Mouse (Mus musculus): ENCODE measurements around the gene Ccdc148.

The Ccdc148 gene

GRCm38 (mm10) chr2:58952101-58952500, 208.4 kb downstream of the Ccdc148 start:
- in situ Hi-C loops (cut with MboI; ENCODE audit: unreplicated experiment in 2 of 2): no loop called here

GRCm38 (mm10) chr2:58948796-58949195, 211.7 kb downstream of the Ccdc148 start:
- in situ Hi-C loops (cut with MboI; ENCODE audit: unreplicated experiment in 2 of 2): no loop called here

GRCm38 (mm10) chr2:58941361-58941760, 219.1 kb downstream of the Ccdc148 start:
- in situ Hi-C loops (cut with MboI; ENCODE audit: unreplicated experiment in 2 of 2): no loop called here

GRCm38 (mm10) chr2:58925551-58925950, 234.9 kb downstream of the Ccdc148 start:
- in situ Hi-C loops (cut with MboI; ENCODE audit: unreplicated experiment in 2 of 2): no loop called here

GRCm38 (mm10) chr2:58918351-58918750, 242.1 kb downstream of the Ccdc148 start:
- in situ Hi-C loops (cut with MboI; ENCODE audit: unreplicated experiment in 2 of 2): no loop called here

GRCm38 (mm10) chr2:58912339-58912738, 248.1 kb downstream of the Ccdc148 start:
- in situ Hi-C loops (cut with MboI; ENCODE audit: unreplicated experiment in 2 of 2): no loop called here

GRCm38 (mm10) chr2:58906814-58907516, 253.5 kb downstream of the Ccdc148 start:
- in situ Hi-C loops (cut with MboI; ENCODE audit: unreplicated experiment in 2 of 2): no loop called here

GRCm38 (mm10) chr2:58905057-58905456, 255.4 kb downstream of the Ccdc148 start:
- in situ Hi-C loops (cut with MboI; ENCODE audit: unreplicated experiment in 2 of 2): no loop called here

- in situ Hi-C loops (cut with MboI; ENCODE audit: unreplicated experiment in 2 of 2): no loop called here
Measured at GRCm38 (mm10) chr2:58879876-58880275, 280.6 kb downstream of the Ccdc148 start.

- in situ Hi-C loops (cut with MboI; ENCODE audit: unreplicated experiment in 2 of 2): no loop called here
Measured at GRCm38 (mm10) chr2:58859134-58859533, 301.3 kb downstream of the Ccdc148 start, which contains the start of gene Gm11099. TSS of gene Gm11099 (plus strand) at chr2:58859434.

GRCm38 (mm10) chr2:58844499-58844898, 316.0 kb downstream of the Ccdc148 start:
- in situ Hi-C loops (cut with MboI; ENCODE audit: unreplicated experiment in 2 of 2): no loop called here

GRCm38 (mm10) chr2:58842443-58842842, 318.0 kb downstream of the Ccdc148 start:
- in situ Hi-C loops (cut with MboI; ENCODE audit: unreplicated experiment in 2 of 2): no loop called here

GRCm38 (mm10) chr2:58841021-58841420, 319.5 kb downstream of the Ccdc148 start:
- in situ Hi-C loops (cut with MboI; ENCODE audit: unreplicated experiment in 2 of 2): no loop called here

- in situ Hi-C loops (cut with MboI; ENCODE audit: unreplicated experiment in 2 of 2): no loop called here
Measured at GRCm38 (mm10) chr2:58832253-58832980, 328.1 kb downstream of the Ccdc148 start.

- in situ Hi-C loops (cut with MboI; ENCODE audit: unreplicated experiment in 2 of 2): no loop called here
Measured at GRCm38 (mm10) chr2:58829981-58830742, 330.3 kb downstream of the Ccdc148 start.

- in situ Hi-C loops (cut with MboI; ENCODE audit: unreplicated experiment in 2 of 2): no loop called here
Measured at GRCm38 (mm10) chr2:58828910-58829600, 331.4 kb downstream of the Ccdc148 start.

GRCm38 (mm10) chr2:58812941-58813340, 347.5 kb downstream of the Ccdc148 start:
- in situ Hi-C loops (cut with MboI; ENCODE audit: unreplicated experiment in 2 of 2): no loop called here

GRCm38 (mm10) chr2:58799623-58800022, 360.9 kb downstream of the Ccdc148 start:
- in situ Hi-C loops (cut with MboI; ENCODE audit: unreplicated experiment in 2 of 2): no loop called here

- in situ Hi-C loops (cut with MboI; ENCODE audit: unreplicated experiment in 2 of 2): no loop called here
Measured at GRCm38 (mm10) chr2:58799126-58799525, 361.4 kb downstream of the Ccdc148 start.

- in situ Hi-C loops (cut with MboI; ENCODE audit: unreplicated experiment in 2 of 2): no loop called here
Measured at GRCm38 (mm10) chr2:58797506-58797905, 363.0 kb downstream of the Ccdc148 start.

GRCm38 (mm10) chr2:58795432-58795831, 365.1 kb downstream of the Ccdc148 start:
- in situ Hi-C loops (cut with MboI; ENCODE audit: unreplicated experiment in 2 of 2): no loop called here
